Mouse (Mus musculus) inflammation-experienced regulatory T-cells, adult 6 months (primary cell): ENCODE data around the gene Shtn1. TPM values are rescaled to one million over a fixed set of nuclear protein-coding genes. Genes with fewer than 3 reads are reported as not detected.

ENCODE experiments used
- ATAC-seq: one replicate; pipeline ENCODE4 v1.8.0; 2017
- polyA plus RNA-seq, 3 experiments: library from polyadenylated mRNA; unstranded; fragments of 100-300 nt; shearing (Covaris generic); gene quantifications; one replicate each; pipeline ENCODE4 v1.2.1; 2017

The Shtn1 gene
- polyA plus RNA-seq, 3 experiments from 2014 or later, result 1.8 to 4.1 (median 2.6) TPM

- ATAC-seq, result no peak
Observed at GRCm38 (mm10) chr19:58968731-58969506, 107.0 kb downstream of the Shtn1 start.

GRCm38 (mm10) chr19:58963011-58963410, 112.9 kb downstream of the Shtn1 start:
- ATAC-seq, result no peak

- no peak for ATAC-seq
Observed at GRCm38 (mm10) chr19:58954779-58955178, 121.1 kb downstream of the Shtn1 start.

GRCm38 (mm10) chr19:58952236-58952635, 123.7 kb downstream of the Shtn1 start:
- no peak for ATAC-seq

- ATAC-seq, result no peak
Observed at GRCm38 (mm10) chr19:58951521-58951920, 124.4 kb downstream of the Shtn1 start.

- no peak for ATAC-seq
Observed at GRCm38 (mm10) chr19:58945959-58946358, 129.9 kb downstream of the Shtn1 start.

- peak; percentile 96 for ATAC-seq
Observed at GRCm38 (mm10) chr19:58942841-58943828, 132.8 kb downstream of the Shtn1 start, which contains the start of the genes Eno4 and Hspa12a. TSS of gene Eno4 (plus strand) at chr19:58943425. TSS of gene Hspa12a (minus strand) at chr19:58943654.

GRCm38 (mm10) chr19:58933062-58933461, 142.8 kb downstream of the Shtn1 start:
- ATAC-seq, result no peak

- no peak for ATAC-seq
Observed at GRCm38 (mm10) chr19:58931081-58931800, 144.7 kb downstream of the Shtn1 start.

Other genes starting within 250 kb of the Shtn1 start
- not detected for gene Eno4, start 132.7 kb downstream of the Shtn1 start, polyA plus RNA-seq
- gene Hspa12a, start 132.4 kb downstream of the Shtn1 start, polyA plus RNA-seq, result under 1 TPM in 2 of 3 experiments, not detected in 1; 0.57 to 0.92 TPM
- gene Vax1, start 94.0 kb upstream of the Shtn1 start, polyA plus RNA-seq, result not detected
- not detected for gene Kcnk18, start 143.1 kb upstream of the Shtn1 start, polyA plus RNA-seq
- gene Slc18a2, start 184.8 kb upstream of the Shtn1 start, polyA plus RNA-seq, result 10 to 100 TPM; 17.1 to 21.5 (median 18.0) TPM
- 100 to 1,000 TPM; 126 to 609 (median 598) TPM for gene Rps12-ps3, start 246.2 kb upstream of the Shtn1 start, polyA plus RNA-seq